Mouse (Mus musculus): ENCODE measurements around the gene Chpf. TPM values are rescaled to one million over a fixed set of nuclear protein-coding genes. Genes with fewer than 3 reads are reported as not detected.

The Chpf gene
- total and polyA plus RNA-seq, 2 experiments from 2014 or later: 19.3 to 47.7 TPM

DNA sequence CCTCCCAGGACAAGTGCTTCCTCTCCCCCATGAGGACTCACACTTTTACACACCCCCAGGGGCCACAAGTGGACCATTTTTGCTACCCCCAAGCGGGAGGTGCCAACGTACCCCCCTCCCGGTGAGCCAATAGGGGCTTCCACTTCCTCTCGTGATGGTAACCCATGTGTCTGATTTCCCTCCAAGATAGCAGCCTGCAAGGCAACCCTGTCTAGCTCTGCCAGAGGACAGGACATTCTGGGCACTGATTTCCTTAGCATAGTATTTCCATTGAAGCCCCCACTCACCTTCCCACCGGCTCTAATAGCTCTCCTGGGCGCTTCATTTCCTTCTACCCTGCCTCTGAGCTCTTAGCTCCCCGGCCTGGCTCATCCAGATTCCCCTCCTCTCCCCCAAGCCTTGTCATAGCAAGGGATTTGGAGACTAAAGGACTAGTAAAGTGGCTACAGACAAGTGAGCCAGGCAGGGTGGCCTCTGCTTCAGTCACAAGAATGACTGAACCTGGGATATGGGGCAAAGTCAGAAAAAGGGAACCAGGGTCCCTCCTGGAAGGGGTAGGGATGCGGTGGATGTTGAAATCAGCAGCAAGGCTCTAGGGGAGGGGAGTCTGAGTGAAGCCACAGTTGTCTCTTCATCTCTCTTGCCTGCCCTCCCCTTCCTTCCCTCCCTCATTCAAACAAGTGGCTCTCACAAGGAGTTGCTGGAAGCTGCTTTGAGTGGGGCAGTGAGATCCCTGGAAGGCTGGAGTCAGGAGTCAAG lies 29.6 kb downstream of the Chpf start:
- Histone ChIP-seq H3K9me3 (replicated peaks; ENCODE audit: control insufficient read depth, low read length) (no peaks in the 10 kb centered on the region), H3K36me3 (replicated peaks; ENCODE audit: control insufficient read depth, insufficient read depth, low read length) (no peaks in the 10 kb centered on the region), H3K4me3 (ENCODE audit: low read depth, low read length) (no peak overlapping the region), H3K4me2 (ENCODE audit: low read depth, low read length) (no peak overlapping the region), H3K27ac (ENCODE audit: low read depth) (no peak overlapping the region), H3K4me1 (ENCODE audit: control insufficient read depth, insufficient read depth) (peaks cover 22% of the 10 kb centered on the region), H3K9ac (replicated peaks; ENCODE audit: low read depth, low read length) (no peak overlapping the region), H3K27me3 (ENCODE audit: control insufficient read depth, insufficient read depth, low read length) (peaks cover 80% of the 10 kb centered on the region)
- ATAC-seq (ENCODE audit: insufficient read depth, low read depth) (no peak), DNase-seq (ENCODE audit: low spot score) (no peak)
- no peak for TF ChIP-seq CTCF (IDR thresholded peaks at IDR 0.05; ENCODE audit: low read depth)
- TF ChIP-seq EP300 (IDR thresholded peaks at IDR 0.05; ENCODE audit: low read depth): no peak
- WGBS: 15% methylated on average over 8 of the region's 8 CpGs

DNA sequence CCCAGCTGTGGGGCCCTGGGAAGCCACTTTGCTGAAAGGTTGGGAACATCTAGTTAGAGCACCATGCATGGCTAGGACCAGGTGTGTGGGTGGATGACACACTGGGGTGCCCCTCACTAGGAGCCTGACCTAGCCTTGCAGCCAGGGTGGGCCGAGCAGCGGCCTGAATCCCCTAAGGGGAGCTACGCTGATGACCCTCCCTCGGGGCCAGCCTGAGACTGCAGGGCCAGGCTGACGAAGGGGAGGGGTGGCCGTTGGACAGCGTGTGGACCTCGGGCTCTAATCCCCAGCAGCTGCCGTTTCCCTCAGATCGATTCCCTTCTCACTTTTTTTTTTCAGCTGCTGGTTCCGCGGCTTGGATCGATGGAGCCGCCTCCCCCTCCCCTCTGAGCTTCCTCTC lies 30.2 kb downstream of the Chpf start:
- peaks cover 22% of the 10 kb centered on the region for H3K4me1 ChIP-seq (ENCODE audit: control insufficient read depth, insufficient read depth)
- ATAC-seq (ENCODE audit: insufficient read depth, low read depth): no peak

DNA sequence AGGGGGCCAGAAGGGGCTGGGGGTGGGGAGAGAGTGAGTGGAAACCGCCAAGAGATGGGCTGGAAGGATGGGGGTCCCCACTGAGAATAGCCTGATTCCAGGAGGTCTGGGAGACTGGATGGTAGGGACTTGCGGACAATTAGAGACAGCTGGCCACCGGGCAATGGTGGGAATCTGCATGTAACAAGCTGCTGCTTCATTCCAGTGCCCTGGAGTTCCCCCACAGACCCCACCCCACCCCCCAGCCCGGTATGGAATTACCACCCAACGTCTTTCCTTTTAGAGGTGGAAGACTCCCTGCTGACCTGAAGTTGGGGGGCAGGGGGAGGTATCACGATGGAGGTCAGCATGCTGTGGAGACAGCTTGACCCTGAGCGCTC lies 31.1 kb downstream of the Chpf start:
- no peak overlapping the region; the same call in 1 of the 2 replicates for H3K9ac ChIP-seq (replicated peaks; ENCODE audit: low read depth, low read length)

More for the DNA sequence above, 30.2 kb downstream of the Chpf start:
- no peak overlapping the region for H3K4me3 ChIP-seq (ENCODE audit: low read depth, low read length)
- DNase-seq (ENCODE audit: low spot score): no peak
- H3K27ac ChIP-seq (ENCODE audit: low read depth): no peak overlapping the region
- no peak overlapping the region for H3K4me2 ChIP-seq (ENCODE audit: low read depth, low read length)
- no peak for TF ChIP-seq EP300 (IDR thresholded peaks at IDR 0.05; ENCODE audit: low read depth)
- no peak for TF ChIP-seq CTCF (IDR thresholded peaks at IDR 0.05; ENCODE audit: low read depth)
- no peaks in the 10 kb centered on the region for H3K9me3 ChIP-seq (replicated peaks; ENCODE audit: control insufficient read depth, low read length)
- WGBS: 6% methylated on average over 14 of the region's 14 CpGs
- peaks cover 76% of the 10 kb centered on the region for H3K27me3 ChIP-seq (ENCODE audit: control insufficient read depth, insufficient read depth, low read length)
- H3K36me3 ChIP-seq (replicated peaks; ENCODE audit: control insufficient read depth, insufficient read depth, low read length): no peaks in the 10 kb centered on the region
- no peak overlapping the region for H3K9ac ChIP-seq (replicated peaks; ENCODE audit: low read depth, low read length)

DNA sequence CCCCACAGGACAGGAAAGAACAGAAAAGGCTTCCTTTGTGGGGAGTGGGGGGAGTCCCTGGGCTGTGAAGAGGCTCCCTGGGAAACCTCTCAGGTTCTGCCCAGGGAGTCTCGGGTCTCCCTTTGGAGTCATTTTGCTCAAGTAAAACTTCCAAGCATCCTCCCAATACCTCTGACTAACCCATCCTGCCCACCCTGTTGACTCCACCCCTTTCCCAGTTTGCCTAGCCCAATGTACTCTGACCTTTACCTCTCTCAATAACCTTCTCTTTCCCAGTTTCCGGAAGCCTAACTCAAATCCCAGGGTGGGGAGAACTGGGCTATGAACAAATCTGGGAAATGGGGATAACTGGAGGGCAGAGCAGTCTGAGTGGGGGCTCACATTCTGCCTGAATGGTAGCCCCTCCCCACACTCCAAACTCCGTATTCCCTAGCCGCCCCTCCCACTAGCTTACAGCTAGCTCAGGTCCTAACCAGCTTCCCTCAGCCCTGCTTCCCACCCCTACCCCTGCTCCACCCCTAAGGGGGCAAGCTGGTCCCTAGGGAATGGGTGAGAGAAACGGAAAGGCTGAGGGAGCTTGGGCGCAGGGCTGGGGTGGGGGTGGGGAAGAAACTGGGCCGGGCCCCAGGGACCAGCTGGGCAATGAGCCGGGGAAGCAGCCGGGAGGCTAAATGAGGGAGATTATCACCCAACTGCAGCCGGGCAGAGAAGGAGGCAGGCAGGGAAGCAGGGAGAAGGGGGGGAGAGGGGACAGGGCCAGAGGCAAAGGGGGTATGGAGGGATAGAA lies 31.6 kb downstream of the Chpf start:
- Histone ChIP-seq H3K27ac (ENCODE audit: low read depth) (no peak overlapping the region), H3K4me3 (ENCODE audit: low read depth, low read length) (no peak overlapping the region), H3K36me3 (replicated peaks; ENCODE audit: control insufficient read depth, insufficient read depth, low read length) (peaks cover 2% of the 10 kb centered on the region; the same call in 1 of the 2 replicates), H3K9ac (replicated peaks; ENCODE audit: low read depth, low read length) (peak overlapping the region; percentile 12; the same call in 1 of the 2 replicates), H3K4me1 (ENCODE audit: control insufficient read depth, insufficient read depth) (peaks cover 22% of the 10 kb centered on the region), H3K27me3 (ENCODE audit: control insufficient read depth, insufficient read depth, low read length) (peaks cover 69% of the 10 kb centered on the region), H3K4me2 (ENCODE audit: low read depth, low read length) (peak overlapping the region; percentile 33), H3K9me3 (replicated peaks; ENCODE audit: control insufficient read depth, low read length) (no peaks in the 10 kb centered on the region)
- no peak for DNase-seq (ENCODE audit: low spot score)
- TF ChIP-seq EP300 (IDR thresholded peaks at IDR 0.05; ENCODE audit: low read depth) (no peak), CTCF (IDR thresholded peaks at IDR 0.05; ENCODE audit: low read depth) (no peak)
- ATAC-seq (ENCODE audit: insufficient read depth, low read depth): peak; percentile 29; the same call in 1 of the 2 replicates
- 10% methylated on average over 10 of the region's 10 CpGs for WGBS

More for the DNA sequence above, 31.1 kb downstream of the Chpf start:
- peaks cover 75% of the 10 kb centered on the region for H3K27me3 ChIP-seq (ENCODE audit: control insufficient read depth, insufficient read depth, low read length)
- no peak overlapping the region for H3K27ac ChIP-seq (ENCODE audit: low read depth)
- no peaks in the 10 kb centered on the region for H3K36me3 ChIP-seq (replicated peaks; ENCODE audit: control insufficient read depth, insufficient read depth, low read length)
- 3% methylated on average over 7 of the region's 7 CpGs for WGBS
- no peak for TF ChIP-seq EP300 (IDR thresholded peaks at IDR 0.05; ENCODE audit: low read depth)
- TF ChIP-seq CTCF (IDR thresholded peaks at IDR 0.05; ENCODE audit: low read depth): no peak
- H3K4me3 ChIP-seq (ENCODE audit: low read depth, low read length): no peak overlapping the region
- H3K4me1 ChIP-seq (ENCODE audit: control insufficient read depth, insufficient read depth): peaks cover 22% of the 10 kb centered on the region
- peak overlapping the region; percentile 33 for H3K4me2 ChIP-seq (ENCODE audit: low read depth, low read length)
- ATAC-seq (ENCODE audit: insufficient read depth, low read depth): no peak
- H3K9me3 ChIP-seq (replicated peaks; ENCODE audit: control insufficient read depth, low read length): no peaks in the 10 kb centered on the region
- DNase-seq (ENCODE audit: low spot score): no peak

DNA sequence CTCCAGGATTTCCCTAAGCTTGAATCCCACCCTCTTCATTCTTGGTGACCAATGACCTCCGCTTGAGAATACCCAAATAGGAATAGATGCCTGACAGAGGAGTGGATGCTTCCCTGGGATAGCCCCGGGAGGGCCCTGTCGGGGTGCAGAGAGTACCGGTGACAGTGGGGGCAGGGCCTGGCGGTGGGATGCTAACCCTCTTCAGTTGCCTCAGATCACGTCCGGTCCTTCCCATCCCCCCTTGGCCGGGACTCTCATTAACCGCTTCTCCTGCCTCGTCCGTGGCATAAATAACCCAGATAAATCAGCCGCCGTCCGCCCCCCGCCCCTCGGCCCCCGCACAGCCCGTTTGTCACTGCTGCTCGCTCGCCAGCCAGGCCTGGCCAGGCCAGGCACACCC lies 32.5 kb downstream of the Chpf start:
- H3K9me3 ChIP-seq (replicated peaks; ENCODE audit: control insufficient read depth, low read length): no peaks in the 10 kb centered on the region
- H3K9ac ChIP-seq (replicated peaks; ENCODE audit: low read depth, low read length): no peak overlapping the region
- peaks cover 61% of the 10 kb centered on the region for H3K27me3 ChIP-seq (ENCODE audit: control insufficient read depth, insufficient read depth, low read length)
- H3K27ac ChIP-seq (ENCODE audit: low read depth): no peak overlapping the region
- ATAC-seq (ENCODE audit: insufficient read depth, low read depth) (no peak), DNase-seq (ENCODE audit: low spot score) (no peak)
- peaks cover 22% of the 10 kb centered on the region for H3K4me1 ChIP-seq (ENCODE audit: control insufficient read depth, insufficient read depth)
- H3K4me2 ChIP-seq (ENCODE audit: low read depth, low read length): 0 out of 2 replicates have a peak overlapping the region, but pooled peaks have one; percentile 3
- WGBS: 5% methylated on average over 20 of the region's 20 CpGs
- no peak overlapping the region for H3K4me3 ChIP-seq (ENCODE audit: low read depth, low read length)
- no peak for TF ChIP-seq EP300 (IDR thresholded peaks at IDR 0.05; ENCODE audit: low read depth)
- TF ChIP-seq CTCF (IDR thresholded peaks at IDR 0.05; ENCODE audit: low read depth): no peak
- peaks cover 8% of the 10 kb centered on the region; the same call in 1 of the 2 replicates for H3K36me3 ChIP-seq (replicated peaks; ENCODE audit: control insufficient read depth, insufficient read depth, low read length)
